Mouse (Mus musculus) G1E (cell line): Measurements from ENCODE around the gene Cenpx.

Source experiments
- CTCF ChIP-seq: IDR thresholded peaks from 2 replicates; pipeline ENCODE4 v1.5.1; 2012; ENCODE audit warnings: low read depth, low read length, inconsistent platforms, mixed read lengths
- GATA1 ChIP-seq: IDR thresholded peaks from 2 replicates; pipeline ENCODE4 v1.6.1; 2012; ENCODE audit warnings: borderline replicate concordance, low read length, inconsistent platforms, mixed read lengths
- GATA2 ChIP-seq: IDR thresholded peaks from 2 replicates; pipeline ENCODE4 v1.6.1; 2012; ENCODE audit warnings: low read depth, low read length, inconsistent platforms, borderline replicate concordance
- POLR2AphosphoS5 ChIP-seq: IDR thresholded peaks from 2 replicates; pipeline ENCODE4 v1.6.1; 2012; ENCODE audit warnings: low read depth, low read length, inconsistent platforms; ENCODE audit not compliant: insufficient replicate concordance

GRCm38 (mm10) chr11:120751606-120752005 lies 38.1 kb upstream of the Cenpx start:
- no peak for TF ChIP-seq CTCF
- no peak for TF ChIP-seq GATA1
- no peak for TF ChIP-seq POLR2AphosphoS5
- TF ChIP-seq GATA2: no peak
